Mouse (Mus musculus) spleen, adult 2 months (tissue): ENCODE data around the gene Irx3. TPM values are rescaled to one million over a fixed set of nuclear protein-coding genes. Genes with fewer than 3 reads are reported as not detected.

Source experiments
- DNase-seq, 2 experiments: peaks; one replicate each; pipeline versions ENCODE4 v3.0.0 to v3.0.0-alpha.2; 2012 to 2021; ENCODE audit warnings: low spot score in 2 of 2, low read depth in 1 of 2
- H3K27ac ChIP-seq: fragments of 200-500 bp; 2 replicates; pipeline ENCODE4 v1.5.1; 2012; ENCODE audit warnings: low read length, inconsistent platforms; ENCODE audit not compliant: insufficient read depth
- H3K27me3 ChIP-seq: fragments of 200-500 bp; 2 replicates; pipeline ENCODE4 v1.6.1; 2012; ENCODE audit warnings: mild to moderate bottlenecking, moderate library complexity, low read length, inconsistent platforms; ENCODE audit not compliant: control insufficient read depth, insufficient read depth
- H3K36me3 ChIP-seq: fragments of 200-500 bp; 2 replicates; pipeline ENCODE4 v1.6.1; 2012; ENCODE audit warnings: mild to moderate bottlenecking, low read length, inconsistent platforms; ENCODE audit not compliant: control insufficient read depth, insufficient read depth
- H3K4me1 ChIP-seq: fragments of 200-500 bp; 2 replicates; pipeline ENCODE4 v1.6.1; 2011; ENCODE audit warnings: inconsistent platforms; ENCODE audit not compliant: control insufficient read depth, insufficient read depth, insufficient read length
- H3K4me3 ChIP-seq: fragments of 200-500 bp; 2 replicates; pipeline ENCODE4 v1.5.1; 2011; ENCODE audit warnings: mild to moderate bottlenecking, inconsistent platforms; ENCODE audit not compliant: insufficient read depth, insufficient read length; ENCODE audit errors: extremely low read depth
- CTCF ChIP-seq: fragments of 200-500 bp; IDR thresholded peaks from 2 replicates; pipeline ENCODE4 v1.5.1; 2011; ENCODE audit warnings: mild to moderate bottlenecking, inconsistent platforms; ENCODE audit not compliant: insufficient read depth, insufficient read length, insufficient replicate concordance; ENCODE audit errors: extremely low read depth
- POLR2A ChIP-seq: fragments of 200-500 bp; IDR thresholded peaks from 2 replicates; pipeline ENCODE4 v1.6.1; 2011; ENCODE audit warnings: low read depth, low read length, inconsistent platforms
- WGBS: fragments of 180-500 bp; shearing (Covaris S2); methylation state at CpG from one replicate; pipeline ENCODE4 v1.1.7; 2018; 5-methylcytosine and 5-hydroxymethylcytosine counted together
- polyA plus RNA-seq: library from polyadenylated mRNA; depleted of rRNA; stranded (reverse); fragments of >200 nt; gene quantifications from 2 replicates; pipeline ENCODE4 v1.2.3, GENCODE M21; 2012

The Irx3 gene
- polyA plus RNA-seq, 1 experiment = 0.15 TPM

GRCm38 (mm10) chr8:91814106-91814505 lies 12.2 kb upstream of the Irx3 start:
- Histone ChIP-seq H3K27ac (no peak overlapping the region), H3K4me3 (no peak overlapping the region), H3K4me1 (no peaks in the 10 kb centered on the region), H3K36me3 (no peaks in the 10 kb centered on the region), H3K27me3 (no peaks in the 10 kb centered on the region)
- WGBS = 91% methylated on average over 4 of the region's 4 CpGs
- no peak for DNase-seq
- TF ChIP-seq POLR2A (no peak), CTCF (no peak)

- no peak for DNase-seq
- H3K4me3 ChIP-seq = no peak overlapping the region
- no peaks in the 10 kb centered on the region for H3K36me3 ChIP-seq
- no peaks in the 10 kb centered on the region for H3K4me1 ChIP-seq
- WGBS = 7% methylated on average over 12 of the region's 12 CpGs
- H3K27ac ChIP-seq = no peak overlapping the region
- TF ChIP-seq CTCF = no peak
- TF ChIP-seq POLR2A = no peak
- H3K27me3 ChIP-seq = peaks cover 21% of the 10 kb centered on the region
These were observed 4.9 kb upstream of the Irx3 start for GRCm38 (mm10) chr8:91806720-91807241.

GRCm38 (mm10) chr8:91806084-91806719 lies 4.3 kb upstream of the Irx3 start:
- Histone ChIP-seq H3K27ac (no peak overlapping the region), H3K36me3 (no peaks in the 10 kb centered on the region), H3K4me3 (no peak overlapping the region), H3K27me3 (peaks cover 24% of the 10 kb centered on the region), H3K4me1 (no peaks in the 10 kb centered on the region; the same call in 1 of the 2 replicates)
- TF ChIP-seq CTCF (no peak), POLR2A (no peak)
- DNase-seq = no peak
- WGBS = 13% methylated on average over 33 of the region's 33 CpGs

GRCm38 (mm10) chr8:91805254-91805671 lies 3.4 kb upstream of the Irx3 start:
- Histone ChIP-seq H3K4me1 (no peaks in the 10 kb centered on the region; the same call in 1 of the 2 replicates), H3K4me3 (no peak overlapping the region)
- WGBS = 3% methylated on average over 32 of the region's 32 CpGs

GRCm38 (mm10) chr8:91804403-91805253 lies 2.8 kb upstream of the Irx3 start:
- no peak for DNase-seq
- Histone ChIP-seq H3K36me3 (no peaks in the 10 kb centered on the region), H3K27me3 (peaks cover 39% of the 10 kb centered on the region), H3K27ac (no peak overlapping the region), H3K4me1 (no peaks in the 10 kb centered on the region; the same call in 1 of the 2 replicates), H3K4me3 (no peak overlapping the region)
- TF ChIP-seq CTCF = no peak
- no peak for TF ChIP-seq POLR2A
- WGBS = 5% methylated on average over 36 of the region's 36 CpGs

More at GRCm38 (mm10) chr8:91805254-91805671, 3.4 kb upstream of the Irx3 start:
- Histone ChIP-seq H3K36me3 (no peaks in the 10 kb centered on the region), H3K27ac (no peak overlapping the region), H3K27me3 (peaks cover 32% of the 10 kb centered on the region)
- DNase-seq = no peak
- no peak for TF ChIP-seq POLR2A
- no peak for TF ChIP-seq CTCF

- H3K27ac ChIP-seq = no peak overlapping the region
- no peaks in the 10 kb centered on the region; the same call in 1 of the 2 replicates for H3K4me1 ChIP-seq
- H3K27me3 ChIP-seq = peaks cover 43% of the 10 kb centered on the region
- H3K36me3 ChIP-seq = no peaks in the 10 kb centered on the region
- DNase-seq = no peak
- WGBS = 15% methylated on average over 28 of the region's 28 CpGs
- no peak for TF ChIP-seq CTCF
- no peak for TF ChIP-seq POLR2A
- H3K4me3 ChIP-seq = no peak overlapping the region
These were observed 1.9 kb upstream of the Irx3 start for GRCm38 (mm10) chr8:91803515-91804402.
